Mouse (Mus musculus): Measurements from ENCODE around the gene Ppfibp2.

- TF ChIP-seq POLR2A (IDR thresholded peaks at IDR 0.05; ENCODE audit: extremely low read depth, insufficient read depth, low read length) = no peak
- no peak for TF ChIP-seq CTCF (IDR thresholded peaks at IDR 0.05; ENCODE audit: low read depth, low read length)
These were observed 151.0 kb downstream of the Ppfibp2 start for GRCm38 (mm10) chr7:107746036-107746435.
